Mouse (Mus musculus) activated CD4-positive, CD25-positive, alpha-beta regulatory T cell, adult 4 months (primary cell): Measurements from ENCODE around the gene 1700023F06Rik. TPM values are rescaled to one million over a fixed set of nuclear protein-coding genes. Genes with fewer than 3 reads are reported as not detected.

ENCODE experiments used
- ATAC-seq: one replicate; pipeline ENCODE4 v1.8.0; 2017
- polyA plus RNA-seq, 2 experiments: library from polyadenylated mRNA; unstranded; fragments of 100-300 nt; shearing (Covaris generic); gene quantifications; one replicate each; pipeline ENCODE4 v1.2.1; 2017

The 1700023F06Rik gene
- polyA plus RNA-seq, 2 experiments from 2014 or later, result not detected

- no peak for ATAC-seq
Observed at GRCm38 (mm10) chr11:103221437-103221836, 13.1 kb upstream of the 1700023F06Rik start.

GRCm38 (mm10) chr11:103219995-103220394, 11.6 kb upstream of the 1700023F06Rik start:
- no peak for ATAC-seq

DNA sequence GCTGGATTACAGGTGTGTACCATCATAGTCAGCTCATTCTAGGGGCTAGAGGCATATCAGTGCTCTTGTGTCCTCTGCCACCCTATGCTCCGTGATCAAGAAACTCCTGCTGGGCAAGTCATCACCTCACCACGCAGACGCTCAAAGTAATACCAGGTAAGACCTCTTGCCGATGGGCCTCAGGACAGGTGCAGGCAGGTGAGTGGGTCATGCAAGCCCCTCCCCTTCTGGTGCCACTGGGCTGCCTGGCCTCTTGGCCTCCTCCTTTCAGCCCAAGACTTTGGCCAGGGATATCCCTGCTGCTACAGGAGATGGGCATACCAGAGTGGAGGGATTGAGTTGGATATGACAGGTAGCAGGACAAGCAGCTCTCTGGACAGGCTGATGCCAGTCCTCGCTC, 10.9 kb upstream of the 1700023F06Rik start:
- no peak for ATAC-seq

DNA sequence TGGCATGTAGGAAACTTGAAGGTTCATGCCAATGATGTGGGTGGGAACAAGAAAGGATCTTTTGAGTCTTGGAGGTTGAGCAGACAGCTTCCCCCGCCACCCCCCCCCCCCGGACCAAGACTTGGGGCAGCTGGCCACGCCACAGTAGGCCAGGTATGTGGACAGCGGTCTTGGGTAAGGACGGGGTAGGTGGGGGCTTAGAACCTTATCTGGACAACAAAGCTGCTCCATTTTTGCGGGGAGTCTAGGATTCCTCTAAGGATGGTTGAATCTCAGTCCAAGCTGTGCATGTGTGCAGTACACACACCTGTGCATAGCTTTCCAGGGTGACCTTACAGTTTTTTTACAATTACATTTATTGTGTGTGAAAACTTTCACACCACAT, 10.2 kb upstream of the 1700023F06Rik start:
- ATAC-seq, result no peak

- ATAC-seq, result peak; percentile 92
Observed at GRCm38 (mm10) chr11:103217790-103218516, 9.6 kb upstream of the 1700023F06Rik start, which contains the start of gene Spata32. Gene Spata32, minus strand, starts transcription at chr11:103218432.

GRCm38 (mm10) chr11:103215355-103215754, 7.0 kb upstream of the 1700023F06Rik start:
- ATAC-seq, result no peak

- no peak for ATAC-seq
Observed at GRCm38 (mm10) chr11:103213712-103214111, 5.4 kb upstream of the 1700023F06Rik start.

GRCm38 (mm10) chr11:103210291-103210690, 1.9 kb upstream of the 1700023F06Rik start:
- no peak for ATAC-seq

DNA sequence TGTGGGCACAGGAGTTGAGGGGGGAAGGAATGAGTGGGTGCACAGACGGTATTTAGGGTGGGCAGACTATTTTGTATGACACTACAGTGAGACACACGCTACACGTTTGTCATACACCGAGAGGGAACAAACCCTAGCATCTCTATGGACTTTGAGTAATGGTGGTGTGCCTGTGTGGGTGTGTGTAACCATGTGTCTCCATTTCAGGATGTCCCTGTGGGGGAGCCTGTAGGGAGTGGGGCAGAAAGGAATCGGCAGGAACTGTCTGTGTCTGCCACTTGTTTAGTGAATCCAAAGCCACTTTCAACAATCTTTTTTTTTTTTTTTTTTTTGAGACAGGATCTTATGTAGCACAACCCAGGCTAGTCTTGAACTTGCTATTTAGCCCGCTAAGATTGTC, 2.2 kb downstream of the 1700023F06Rik start:
- ATAC-seq, result no peak

- ATAC-seq, result no peak
Observed at GRCm38 (mm10) chr11:103202376-103202775, 6.0 kb downstream of the 1700023F06Rik start.

GRCm38 (mm10) chr11:103201664-103202063, 6.7 kb downstream of the 1700023F06Rik start:
- no peak for ATAC-seq

- ATAC-seq, result no peak
Observed at GRCm38 (mm10) chr11:103198911-103199803, 9.2 kb downstream of the 1700023F06Rik start.

DNA sequence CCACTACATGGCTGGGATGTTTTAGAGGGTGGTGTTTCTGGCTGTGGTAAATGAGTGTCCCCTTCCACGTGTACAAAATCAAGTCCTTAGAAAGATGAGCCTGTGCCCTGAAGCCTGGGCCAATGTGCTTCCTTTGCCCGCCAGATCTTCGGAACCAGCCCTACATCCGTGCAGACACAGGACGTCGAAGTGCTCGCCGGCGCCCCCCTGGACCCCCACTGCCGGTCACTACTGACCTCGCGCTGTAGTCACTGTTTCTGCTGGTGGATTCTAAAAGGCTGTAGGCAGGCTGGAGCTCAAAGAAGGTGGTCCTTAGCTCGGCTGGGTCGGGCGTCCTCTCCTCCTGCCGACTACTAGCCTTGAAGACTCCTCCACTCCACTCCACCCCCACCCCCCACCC, 10.0 kb downstream of the 1700023F06Rik start:
- no peak for ATAC-seq

DNA sequence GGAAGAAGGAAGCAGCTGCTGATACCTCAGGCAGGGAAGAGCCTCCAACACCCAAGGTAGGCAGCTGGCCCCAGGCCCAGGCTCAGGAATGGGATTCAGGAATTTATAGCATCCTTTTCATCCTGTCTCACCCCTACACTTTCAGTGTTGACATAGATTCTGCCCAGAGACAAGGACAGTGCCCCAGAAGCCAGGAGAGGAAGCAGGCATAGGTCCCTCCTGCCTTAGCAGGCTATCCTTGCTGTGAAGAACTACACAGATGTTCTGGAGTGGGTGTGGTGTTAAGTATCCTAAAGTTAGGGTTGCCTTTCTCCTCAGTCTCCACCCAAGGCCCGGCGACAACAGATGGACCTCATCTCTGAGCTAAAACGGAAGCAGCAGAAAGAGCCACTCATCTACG, 11.0 kb downstream of the 1700023F06Rik start:
- no peak for ATAC-seq

DNA sequence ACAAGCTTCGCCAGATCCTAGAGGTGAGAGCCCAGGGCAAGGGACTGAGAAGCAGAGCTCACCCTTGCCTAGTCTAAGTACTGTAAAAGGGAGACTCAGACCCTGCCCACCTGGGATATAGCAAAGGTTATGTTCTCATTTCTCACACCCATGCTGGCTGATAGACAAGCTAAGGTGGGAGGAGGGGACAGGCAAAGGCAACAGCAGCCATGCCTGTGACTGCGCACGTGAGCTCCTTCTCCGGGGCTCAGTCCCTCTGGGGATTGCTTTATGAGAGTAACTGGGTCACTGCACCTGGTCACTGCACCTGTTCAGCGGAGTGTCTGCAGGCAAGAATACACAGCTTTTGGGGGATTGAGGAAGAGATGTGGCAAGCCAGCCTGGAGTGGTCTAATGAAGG, 12.7 kb downstream of the 1700023F06Rik start:
- ATAC-seq, result no peak

GRCm38 (mm10) chr11:103195236-103195635, 13.1 kb downstream of the 1700023F06Rik start:
- no peak for ATAC-seq

DNA sequence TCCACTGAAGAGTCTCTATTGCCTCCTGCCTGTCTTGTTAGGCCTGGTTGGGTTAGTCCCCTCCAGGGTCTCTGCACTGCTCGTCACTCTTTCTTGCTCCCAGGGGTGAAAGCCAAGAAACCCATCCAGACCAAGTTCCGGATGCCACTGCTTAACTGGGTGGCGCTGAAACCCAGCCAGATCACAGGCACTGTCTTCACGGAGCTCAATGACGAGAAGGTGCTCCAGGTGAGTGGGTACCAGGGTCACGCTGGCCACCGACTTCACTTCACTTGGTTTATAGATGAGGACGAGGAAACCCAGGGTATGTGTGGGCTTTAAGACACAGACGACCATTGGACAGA, 14.6 kb downstream of the 1700023F06Rik start:
- ATAC-seq, result no peak

DNA sequence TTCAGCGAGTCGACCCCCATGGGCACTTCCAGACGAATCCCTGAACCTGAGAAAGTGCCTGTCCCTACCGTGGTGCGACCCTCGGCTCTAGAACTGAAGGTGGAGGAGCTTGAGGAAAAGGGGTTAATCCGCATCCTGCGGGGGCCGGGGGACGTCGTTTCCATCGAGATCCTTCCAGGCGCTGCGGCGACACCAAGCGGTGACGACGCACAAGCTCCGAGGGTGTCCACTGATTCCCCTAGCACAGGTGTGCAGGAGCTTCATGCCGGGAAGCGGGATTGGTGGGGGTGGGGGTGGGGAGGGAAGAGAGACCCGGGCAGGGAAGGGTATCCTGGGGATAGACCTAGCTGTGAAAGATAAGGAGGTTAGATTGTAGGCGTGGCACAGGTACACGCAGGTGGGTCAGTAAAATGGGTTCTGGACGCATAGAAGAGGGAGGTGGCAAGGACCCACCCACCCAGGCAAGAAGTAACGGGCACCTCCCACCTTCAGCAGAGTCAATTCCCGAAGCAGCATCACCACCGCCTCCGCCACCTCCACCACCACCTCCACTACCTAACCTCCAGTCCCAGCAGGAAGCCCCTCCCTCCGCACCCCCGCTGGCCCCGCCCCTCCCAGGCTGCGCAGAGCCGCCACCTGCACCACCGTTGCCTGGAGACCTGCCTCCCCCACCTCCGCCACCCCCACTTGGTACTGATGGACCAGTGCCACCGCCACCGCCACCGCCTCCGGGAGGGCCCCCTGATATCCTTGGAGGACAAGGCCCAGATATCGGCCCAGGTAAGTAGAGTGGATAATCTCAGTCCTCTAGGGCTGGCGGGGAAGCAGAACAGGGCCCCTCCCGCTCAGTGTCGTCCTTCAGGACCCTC, 15.2 kb downstream of the 1700023F06Rik start:
- ATAC-seq, result no peak

DNA sequence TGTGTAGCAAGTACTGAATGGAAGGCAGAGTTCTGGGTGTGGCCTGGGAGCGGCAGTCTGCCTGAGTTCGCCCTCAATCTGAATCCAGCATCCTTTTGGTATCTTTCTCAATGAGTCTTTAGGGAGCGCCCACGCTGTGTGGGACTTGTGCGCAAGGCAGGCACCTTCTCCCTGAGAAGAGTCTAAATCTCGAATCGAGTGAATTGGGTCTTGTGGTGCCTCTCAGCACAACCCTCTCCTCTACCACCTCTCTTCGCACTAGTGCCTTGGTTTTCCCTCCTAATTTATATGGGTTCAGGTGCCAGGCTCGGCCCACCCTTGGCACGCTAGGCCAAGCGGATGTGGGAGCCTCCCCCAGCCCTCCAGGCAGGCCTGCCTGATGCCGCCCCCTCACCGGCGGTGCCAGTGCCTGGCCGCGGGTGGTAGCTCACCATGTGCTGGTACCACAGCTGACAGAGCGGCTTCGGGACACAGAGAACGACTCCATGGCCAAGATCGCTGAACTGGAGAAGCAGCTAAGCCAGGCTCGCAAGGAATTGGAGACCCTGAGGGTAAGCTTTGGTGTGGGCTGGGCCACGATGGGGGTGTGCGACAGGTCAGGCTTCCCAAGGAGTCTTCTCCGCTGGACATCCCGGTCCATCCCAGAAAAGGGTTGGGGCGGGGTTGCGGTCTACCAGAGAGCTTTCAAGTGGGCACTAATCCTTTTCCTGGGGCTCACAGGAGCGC, 16.0 kb downstream of the 1700023F06Rik start:
- ATAC-seq, result no peak

DNA sequence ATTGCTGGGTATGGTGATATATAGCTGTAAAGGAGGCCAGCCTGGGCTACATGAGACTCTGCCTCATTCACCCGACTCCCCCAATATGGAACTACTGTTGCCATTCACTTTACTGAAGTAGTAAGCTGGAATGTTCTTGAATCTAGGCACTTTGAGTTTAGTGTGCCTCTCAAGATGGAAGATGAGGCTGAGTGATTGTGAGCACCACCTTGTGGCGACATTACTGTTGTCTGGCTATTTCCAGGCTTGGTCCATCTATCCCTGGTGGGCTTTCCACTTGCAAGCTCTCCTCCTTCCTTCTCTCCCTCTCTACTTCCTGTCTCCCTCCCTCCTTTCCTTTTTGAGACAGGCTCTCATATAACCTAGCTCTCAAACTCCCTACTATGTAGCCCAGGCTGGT, 23.5 kb downstream of the 1700023F06Rik start:
- peak; percentile 28 for ATAC-seq

DNA sequence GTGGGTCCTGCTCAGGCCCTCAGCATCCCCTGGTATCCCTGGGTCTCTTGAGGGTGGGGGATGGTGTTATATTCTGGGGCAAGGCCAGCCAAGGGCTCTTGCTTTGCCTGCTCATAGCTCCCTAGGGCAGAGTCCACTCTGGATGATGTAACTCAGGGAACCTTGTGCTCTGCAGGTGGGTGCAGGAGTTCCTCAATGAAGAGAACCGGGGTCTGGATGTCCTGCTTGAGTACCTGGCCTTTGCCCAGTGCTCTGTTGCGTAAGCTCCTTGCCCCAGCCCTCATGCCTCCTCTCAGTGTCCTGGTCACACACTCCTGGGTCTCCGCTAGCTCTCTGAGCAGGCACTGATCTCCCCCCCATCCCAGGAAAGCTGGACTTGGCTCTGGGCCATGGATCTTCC, 26.4 kb downstream of the 1700023F06Rik start:
- ATAC-seq, result no peak

GRCm38 (mm10) chr11:103181349-103181748, 27.0 kb downstream of the 1700023F06Rik start:
- no peak for ATAC-seq
